Mouse (Mus musculus) MEL (cell line): ENCODE results near the gene Oscp1. TPM values are rescaled to one million over a fixed set of nuclear protein-coding genes. Genes with fewer than 3 reads are reported as not detected.

Experiments used
- DNase-seq: peaks from one replicate; pipeline ENCODE4 v3.0.0; 2011; ENCODE audit warnings: low read depth, low spot score
- H3K27ac ChIP-seq: 2 replicates; pipeline ENCODE4 v1.5.1; 2012; ENCODE audit warnings: low read depth, mild to moderate bottlenecking, control low read depth, low read length, moderate library complexity; ENCODE audit not compliant: control insufficient read depth
- H3K27me3 ChIP-seq, 2 experiments: fragments of 150-350 bp in 1 of 2; sonication (generic) in 1 of 2; 2 replicates each; pipeline ENCODE4 v1.6.1; 2012; ENCODE audit warnings: low read length in 2 of 2, mild to moderate bottlenecking in 2 of 2, improper control_type of control experiment in 1 of 2, moderate library complexity in 1 of 2; ENCODE audit not compliant: insufficient read depth in 2 of 2, control insufficient read depth in 1 of 2
- H3K36me3 ChIP-seq, 2 experiments: 2 replicates each; pipeline ENCODE4 v1.6.1; 2012 to 2014; ENCODE audit warnings: low read length in 2 of 2, improper control_type of control experiment in 1 of 2, inconsistent platforms in 1 of 2, mild to moderate bottlenecking in 1 of 2; ENCODE audit not compliant: insufficient read depth in 2 of 2, control insufficient read depth in 1 of 2
- H3K4me1 ChIP-seq, 2 experiments: fragments of 150-350 bp in 1 of 2; sonication (generic) in 1 of 2; 2 replicates each; pipeline ENCODE4 v1.6.1; 2012; ENCODE audit warnings: low read length in 2 of 2, improper control_type of control experiment in 1 of 2, mild to moderate bottlenecking in 1 of 2; ENCODE audit not compliant: insufficient read depth in 2 of 2, control insufficient read depth in 1 of 2
- H3K4me3 ChIP-seq, 2 experiments: fragments of 150-350 bp in 1 of 2; sonication (generic) in 1 of 2; 2 replicates each; pipeline ENCODE4 v1.5.1; 2012; ENCODE audit warnings: low read depth in 2 of 2, low read length in 2 of 2, mild to moderate bottlenecking in 2 of 2, moderate library complexity in 2 of 2, control low read depth in 1 of 2, improper control_type of control experiment in 1 of 2; ENCODE audit not compliant: control insufficient read depth in 1 of 2, insufficient read depth in 1 of 2
- H3K79me2 ChIP-seq: 2 replicates; pipeline ENCODE4 v1.6.1; 2012; ENCODE audit warnings: mild to moderate bottlenecking, low read length, moderate library complexity; ENCODE audit not compliant: control insufficient read depth, poor library complexity, insufficient read depth
- H3K9ac ChIP-seq: 2 replicates; pipeline ENCODE4 v1.6.1; 2012; ENCODE audit warnings: low read depth, mild to moderate bottlenecking, control low read depth, low read length, moderate library complexity; ENCODE audit not compliant: control insufficient read depth, poor library complexity, severe bottlenecking
- H3K9me3 ChIP-seq: fragments of 150-350 bp; sonication (generic); replicated peaks from 2 replicates; pipeline ENCODE4 v1.6.1; 2012; ENCODE audit warnings: mild to moderate bottlenecking, low read length, improper control_type of control experiment, moderate library complexity; ENCODE audit not compliant: insufficient read depth
- BHLHE40 ChIP-seq: IDR thresholded peaks from 2 replicates; pipeline ENCODE4 v1.6.1; 2012; ENCODE audit warnings: low read depth, mild to moderate bottlenecking, inconsistent platforms, low read length, improper control_type of control experiment, borderline replicate concordance
- CHD1 ChIP-seq: IDR thresholded peaks from 2 replicates; pipeline ENCODE4 v1.6.1; 2012; ENCODE audit warnings: low read depth, mild to moderate bottlenecking, inconsistent platforms, low read length, improper control_type of control experiment
- CHD2 ChIP-seq: IDR thresholded peaks from 2 replicates; pipeline ENCODE4 v1.6.1; 2011; ENCODE audit warnings: low read length, improper control_type of control experiment
- CTCF ChIP-seq, 3 experiments: IDR thresholded peaks in 2 of 3; conservative IDR thresholded peaks in 1 of 3; 2 replicates each; pipeline ENCODE4 v1.5.1; 2011 to 2012; ENCODE audit warnings: low read length in 3 of 3, low read depth in 2 of 3, mild to moderate bottlenecking in 2 of 3, improper control_type of control experiment in 1 of 3, inconsistent platforms in 1 of 3, mixed read lengths in 1 of 3, moderate library complexity in 1 of 3; ENCODE audit not compliant: control insufficient read depth in 1 of 3, insufficient read depth in 1 of 3, poor library complexity in 1 of 3, severe bottlenecking in 1 of 3
- ELF1 ChIP-seq: IDR thresholded peaks from 2 replicates; pipeline ENCODE4 v1.6.1; 2014; ENCODE audit warnings: low read depth, mild to moderate bottlenecking, inconsistent platforms, low read length, improper control_type of control experiment, moderate library complexity
- EP300 ChIP-seq, 2 experiments: IDR thresholded peaks; 2 replicates each; pipeline ENCODE4 v1.6.1; 2011; ENCODE audit warnings: improper control_type of control experiment in 2 of 2, low read length in 2 of 2, low read depth in 1 of 2, mild to moderate bottlenecking in 1 of 2
- ETS1 ChIP-seq: IDR thresholded peaks from 2 replicates; pipeline ENCODE4 v1.6.1; 2012; ENCODE audit warnings: low read depth, mild to moderate bottlenecking, inconsistent platforms, low read length, improper control_type of control experiment, moderate library complexity
- GABPA ChIP-seq: IDR thresholded peaks from 2 replicates; pipeline ENCODE4 v1.6.1; 2012; ENCODE audit warnings: low read depth, mild to moderate bottlenecking, inconsistent platforms, low read length, improper control_type of control experiment, moderate library complexity
- GATA1 ChIP-seq: IDR thresholded peaks from 2 replicates; pipeline ENCODE4 v1.6.1; 2011; ENCODE audit warnings: low read depth, low read length, improper control_type of control experiment
- HCFC1 ChIP-seq: IDR thresholded peaks from 2 replicates; pipeline ENCODE4 v1.6.1; 2012; ENCODE audit warnings: low read depth, mild to moderate bottlenecking, inconsistent platforms, low read length, improper control_type of control experiment, moderate library complexity
- JUND ChIP-seq: IDR thresholded peaks from 2 replicates; pipeline ENCODE4 v1.6.1; 2011; ENCODE audit warnings: low read depth, mild to moderate bottlenecking, improper control_type of control experiment, low read length
- KAT2A ChIP-seq: conservative IDR thresholded peaks from 2 replicates; pipeline ENCODE4 v1.6.1; 2012; ENCODE audit warnings: low read depth, low read length, improper control_type of control experiment, inconsistent platforms
- MAFK ChIP-seq: IDR thresholded peaks from 2 replicates; pipeline ENCODE4 v1.6.1; 2011; ENCODE audit warnings: low read depth, mild to moderate bottlenecking, low read length, improper control_type of control experiment, borderline replicate concordance
- MAZ ChIP-seq: IDR thresholded peaks from 2 replicates; pipeline ENCODE4 v1.6.1; 2012; ENCODE audit warnings: low read depth, mild to moderate bottlenecking, inconsistent platforms, low read length, improper control_type of control experiment
- MXI1 ChIP-seq: IDR thresholded peaks from 2 replicates; pipeline ENCODE4 v1.6.1; 2011; ENCODE audit warnings: mild to moderate bottlenecking, low read depth, low read length, improper control_type of control experiment
- MYC ChIP-seq: IDR thresholded peaks from 2 replicates; pipeline ENCODE4 v1.6.1; 2011; ENCODE audit warnings: low read depth, mild to moderate bottlenecking, low read length, improper control_type of control experiment, moderate library complexity
- NRF1 ChIP-seq: IDR thresholded peaks from 2 replicates; pipeline ENCODE4 v1.6.1; 2014; ENCODE audit warnings: low read depth, mild to moderate bottlenecking, inconsistent platforms, low read length, improper control_type of control experiment, moderate library complexity; ENCODE audit not compliant: poor library complexity, insufficient read depth, severe bottlenecking
- POLR2A ChIP-seq, 2 experiments: IDR thresholded peaks; 2 replicates each; pipeline ENCODE4 v1.6.1; 2011 to 2012; ENCODE audit warnings: low read length in 2 of 2, mild to moderate bottlenecking in 2 of 2, control low read depth in 1 of 2, improper control_type of control experiment in 1 of 2, low read depth in 1 of 2, moderate library complexity in 1 of 2; ENCODE audit not compliant: control insufficient read depth in 1 of 2, insufficient read depth in 1 of 2, poor library complexity in 1 of 2
- POLR2AphosphoS2 ChIP-seq: IDR thresholded peaks from 2 replicates; pipeline ENCODE4 v1.6.1; 2011; ENCODE audit warnings: low read length, improper control_type of control experiment
- POLR2AphosphoS5 ChIP-seq: IDR thresholded peaks from 2 replicates; pipeline ENCODE4 v1.6.1; 2012; ENCODE audit warnings: low read depth, borderline replicate concordance, mild to moderate bottlenecking, inconsistent platforms, low read length, moderate library complexity, mixed read lengths
- RAD21 ChIP-seq: IDR thresholded peaks from 2 replicates; pipeline ENCODE4 v1.6.1; 2011; ENCODE audit warnings: mild to moderate bottlenecking, low read depth, low read length, improper control_type of control experiment
- RCOR1 ChIP-seq: IDR thresholded peaks from 2 replicates; pipeline ENCODE4 v1.6.1; 2012; ENCODE audit warnings: low read depth, mild to moderate bottlenecking, inconsistent platforms, low read length, improper control_type of control experiment
- SIN3A ChIP-seq: IDR thresholded peaks from 2 replicates; pipeline ENCODE4 v1.6.1; 2012; ENCODE audit warnings: low read length, improper control_type of control experiment, inconsistent platforms
- SMC3 ChIP-seq: IDR thresholded peaks from 2 replicates; pipeline ENCODE4 v1.6.1; 2011; ENCODE audit warnings: low read depth, low read length, improper control_type of control experiment
- TAL1 ChIP-seq: IDR thresholded peaks from 2 replicates; pipeline ENCODE4 v1.6.1; 2012; ENCODE audit warnings: mild to moderate bottlenecking, inconsistent platforms, low read length, moderate library complexity, mixed read lengths
- TBP ChIP-seq: IDR thresholded peaks from 2 replicates; pipeline ENCODE4 v1.8.0; 2011; ENCODE audit warnings: low read depth, low read length, improper control_type of control experiment
- TCF12 ChIP-seq: IDR thresholded peaks from 2 replicates; pipeline ENCODE4 v1.6.1; 2014; ENCODE audit warnings: low read depth, mild to moderate bottlenecking, inconsistent platforms, low read length, improper control_type of control experiment, moderate library complexity
- UBTF ChIP-seq: IDR thresholded peaks from 2 replicates; pipeline ENCODE4 v1.6.1; 2012; ENCODE audit warnings: low read depth, mild to moderate bottlenecking, inconsistent platforms, low read length, improper control_type of control experiment, moderate library complexity, borderline replicate concordance; ENCODE audit not compliant: insufficient read depth
- USF1 ChIP-seq: IDR thresholded peaks from 2 replicates; pipeline ENCODE4 v1.6.1; 2014; ENCODE audit warnings: low read depth, mild to moderate bottlenecking, inconsistent platforms, low read length, improper control_type of control experiment, moderate library complexity
- USF2 ChIP-seq, 2 experiments: IDR thresholded peaks; 2 replicates each; pipeline ENCODE4 v1.6.1; 2011 to 2012; ENCODE audit warnings: improper control_type of control experiment in 2 of 2, low read length in 2 of 2, borderline replicate concordance in 1 of 2, inconsistent platforms in 1 of 2, low read depth in 1 of 2, mild to moderate bottlenecking in 1 of 2; ENCODE audit not compliant: insufficient read depth in 1 of 2
- ZC3H11A ChIP-seq: IDR thresholded peaks from 2 replicates; pipeline ENCODE4 v1.6.1; 2012; ENCODE audit warnings: low read depth, mild to moderate bottlenecking, inconsistent platforms, low read length, improper control_type of control experiment
- ZKSCAN1 ChIP-seq: IDR thresholded peaks from 2 replicates; pipeline ENCODE4 v1.6.1; 2012; ENCODE audit warnings: low read depth, mild to moderate bottlenecking, inconsistent platforms, low read length, improper control_type of control experiment, moderate library complexity
- ZMIZ1 ChIP-seq: IDR thresholded peaks from 2 replicates; pipeline ENCODE4 v1.6.1; 2012; ENCODE audit warnings: low read depth, mild to moderate bottlenecking, inconsistent platforms, low read length, improper control_type of control experiment, moderate library complexity
- ZNF384 ChIP-seq: IDR thresholded peaks from 2 replicates; pipeline ENCODE4 v1.6.1; 2012; ENCODE audit warnings: low read depth, mild to moderate bottlenecking, inconsistent platforms, low read length, improper control_type of control experiment
- polyA plus RNA-seq, 2 experiments: library from polyadenylated mRNA; stranded (reverse) in 1 of 2; unstranded in 1 of 2; fragments of >175 nt in 1 of 2; fragments of >200 nt in 1 of 2; gene quantifications; 2 replicates each; pipeline versions ENCODE4 v1.2.1 to v1.2.4; 2012; ENCODE audit warnings: low replicate concordance in 2 of 2, low read depth in 1 of 2; ENCODE audit not compliant: insufficient read length in 2 of 2, insufficient read depth in 1 of 2, missing spikeins in 1 of 2
- total RNA-seq: library from RNA; depleted of rRNA; stranded (reverse); fragments of 300-350 nt; gene quantifications from 2 replicates; pipeline ENCODE4 v1.2.3, GENCODE M21; 2012; rRNA removed

Oscp1 gene
- total RNA-seq (4.2 and 5.7 TPM in 2 replicates), polyA plus RNA-seq (1 to 10 TPM in 1 of 2 experiments, not detected in 1; 7.6 TPM)

DNA sequence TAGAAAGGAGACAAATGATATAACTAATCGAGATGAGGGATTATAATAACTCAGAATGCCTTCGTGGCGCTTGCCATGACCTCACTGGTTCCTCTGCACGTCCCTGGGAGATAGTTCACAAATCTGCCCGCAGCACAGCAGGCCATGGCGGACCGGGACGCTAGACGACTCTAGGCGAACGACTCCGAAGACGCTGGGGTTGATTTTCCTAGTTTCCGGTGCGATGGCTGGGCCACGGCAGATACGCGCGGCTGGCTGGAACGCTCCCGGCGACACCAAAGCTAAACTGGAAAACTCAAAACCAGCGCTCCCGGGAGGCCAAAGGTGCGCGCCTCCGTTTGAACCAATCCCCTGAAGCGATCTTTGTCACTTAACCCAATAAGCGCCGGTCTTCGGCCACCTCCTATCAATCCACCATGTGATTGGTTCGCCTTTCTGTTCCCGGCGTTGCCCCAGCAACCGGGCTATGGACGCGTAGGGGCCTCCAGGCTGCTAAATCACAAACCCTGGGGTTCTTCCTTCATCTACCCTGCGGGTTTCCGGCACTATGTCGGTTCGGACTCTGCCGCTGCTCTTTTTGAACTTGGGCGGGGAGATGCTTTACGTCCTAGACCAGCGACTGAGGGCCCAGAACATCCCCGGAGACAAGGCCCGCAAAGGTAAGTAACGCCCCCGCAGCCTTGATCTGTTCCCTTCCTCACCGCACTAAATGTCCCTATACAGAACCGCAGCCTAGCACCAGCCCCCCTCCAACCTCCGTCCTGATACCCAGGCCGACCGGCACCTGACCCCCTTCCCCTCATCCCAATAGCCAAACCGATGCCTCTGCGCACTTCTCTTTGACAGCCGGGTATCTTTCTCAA lies at the start of gene Oscp1:
Gene Oscp1, plus strand, starts transcription at position 432 of the 863 bp plus-strand sequence.
- H3K4me1 ChIP-seq: peaks cover 0 to 7% of the 10 kb centered on the region in 2 experiments; a peak in 3 of 4 replicates
- peak; percentile 95 for DNase-seq
- H3K79me2 ChIP-seq: no peaks in the 10 kb centered on the region; the same call in 1 of the 2 replicates
- H3K9ac ChIP-seq: peak within 1 kb of the TSS; percentile 71
- H3K27ac ChIP-seq: peak within 1 kb of the TSS; percentile 33
- H3K4me3 ChIP-seq: peak within 1 kb of the TSS; percentile 76 to 82
- H3K36me3 ChIP-seq: no peaks in the 10 kb centered on the region; a peak in 1 of 4 replicates
- H3K27me3 ChIP-seq: no peaks in the 10 kb centered on the region
- H3K9me3 ChIP-seq: no peaks in the 10 kb centered on the region
- peak; percentile 85 for TF ChIP-seq HCFC1
- peak; percentile 24; the same call in 1 of the 2 replicates for TF ChIP-seq TCF12
- TF ChIP-seq ZC3H11A: no peak
- TF ChIP-seq JUND: no peak
- no peak for TF ChIP-seq USF2 (IDR thresholded peaks at IDR 0.05; ENCODE audit: borderline replicate concordance in 1 of 2, insufficient read depth in 1 of 2, low read depth in 1 of 2, low read length in 2 of 2)
- peak; percentile 61 to 66; a peak in 2 of 4 replicates for TF ChIP-seq POLR2A (IDR thresholded peaks at IDR 0.05; ENCODE audit: control insufficient read depth in 1 of 2, insufficient read depth in 1 of 2, low read depth in 1 of 2, low read length in 2 of 2, poor library complexity in 1 of 2)
- TF ChIP-seq POLR2AphosphoS2: no peak
- no peak for TF ChIP-seq RAD21
- peak; percentile 61; the same call in 1 of the 2 replicates for TF ChIP-seq KAT2A
- TF ChIP-seq MYC: no peak
- TF ChIP-seq USF1: no peak
- no peak for TF ChIP-seq BHLHE40
- TF ChIP-seq ELF1: peak; percentile 52; the same call in 1 of the 2 replicates
- no peak for TF ChIP-seq ZNF384
- 0 out of 2 replicates have a peak, but pooled peaks have one; percentile 1 for TF ChIP-seq GATA1
- no peak for TF ChIP-seq TAL1
- peak; percentile 63 for TF ChIP-seq CHD2
- TF ChIP-seq ZKSCAN1: 0 out of 2 replicates have a peak, but pooled peaks have one; percentile 22
- no peak for TF ChIP-seq ZMIZ1
- TF ChIP-seq SMC3: no peak
- TF ChIP-seq MAZ: no peak; the same call in 1 of the 2 replicates
- TF ChIP-seq RCOR1: no peak
- TF ChIP-seq NRF1: peak; percentile 10; the same call in 1 of the 2 replicates
- TF ChIP-seq TBP: no peak; the same call in 1 of the 2 replicates
- TF ChIP-seq EP300 (IDR thresholded peaks at IDR 0.05; ENCODE audit: low read depth in 1 of 2, low read length in 2 of 2): no peak
- peak; percentile 96 for TF ChIP-seq SIN3A
- no peak for TF ChIP-seq GABPA
- no peak for TF ChIP-seq MAFK
- no peak for TF ChIP-seq ETS1
- no peak for TF ChIP-seq CTCF (IDR thresholded peaks at IDR 0.05 in 2 of 3, conservative IDR thresholded peaks at IDR 0.05 in 1 of 3; ENCODE audit: control insufficient read depth in 1 of 3, insufficient read depth in 1 of 3, low read depth in 2 of 3, low read length in 3 of 3, poor library complexity in 1 of 3, severe bottlenecking in 1 of 3)
- no peak for TF ChIP-seq POLR2AphosphoS5
- TF ChIP-seq UBTF: no peak
- TF ChIP-seq CHD1: no peak
- peak; percentile 63; the same call in 1 of the 2 replicates for TF ChIP-seq MXI1
